Mouse (Mus musculus) 3134 (cell line): Measurements from ENCODE around the gene Myl9.
"Not testable (repeated sequence)": the region's sequence is repeated elsewhere in the genome, so short reads cannot be mapped to it uniquely, and the experiment has no call there.

Source experiments
- DNase-seq: peaks from one replicate; pipeline ENCODE4 v3.0.0-alpha.2; 2011; ENCODE audit warnings: low spot score; ENCODE audit not compliant: insufficient read length; ENCODE audit errors: extremely low read depth

Gene Myl9

DNA sequence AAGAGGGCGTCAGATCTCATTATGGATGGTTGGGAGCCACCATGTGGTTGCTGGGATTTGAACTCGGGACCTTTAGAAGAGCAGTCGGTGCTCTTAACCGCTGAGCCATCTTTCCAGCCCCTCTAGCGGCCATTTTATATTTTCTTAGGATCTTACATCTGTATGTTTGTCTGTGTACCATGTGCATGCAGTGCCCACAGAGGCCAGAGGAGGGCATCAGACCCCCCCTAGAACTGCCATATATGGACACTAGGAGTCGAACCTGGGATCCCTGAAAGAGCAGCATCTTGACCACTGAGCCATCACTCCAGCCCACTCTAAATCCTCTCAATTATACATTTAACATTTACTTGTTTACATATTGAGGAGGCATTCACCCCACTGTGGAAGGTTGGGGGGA lies 49.9 kb downstream of the Myl9 start:
- DNase-seq = not testable (repeated sequence)
